Mouse (Mus musculus) lung, adult 2 months (tissue): ENCODE measurements around the gene BC004004.

Experiments used
- CTCF ChIP-seq: fragments of 200-500 bp; IDR thresholded peaks from 2 replicates; pipeline ENCODE4 v1.5.1; 2011; ENCODE audit warnings: mild to moderate bottlenecking, low read length, control low read depth; ENCODE audit not compliant: insufficient read depth
- POLR2A ChIP-seq: fragments of 200-500 bp; IDR thresholded peaks from 2 replicates; pipeline ENCODE4 v1.6.1; 2011; ENCODE audit warnings: low read depth, mild to moderate bottlenecking, control low read depth, low read length, borderline replicate concordance; ENCODE audit errors: extremely low read depth

DNA sequence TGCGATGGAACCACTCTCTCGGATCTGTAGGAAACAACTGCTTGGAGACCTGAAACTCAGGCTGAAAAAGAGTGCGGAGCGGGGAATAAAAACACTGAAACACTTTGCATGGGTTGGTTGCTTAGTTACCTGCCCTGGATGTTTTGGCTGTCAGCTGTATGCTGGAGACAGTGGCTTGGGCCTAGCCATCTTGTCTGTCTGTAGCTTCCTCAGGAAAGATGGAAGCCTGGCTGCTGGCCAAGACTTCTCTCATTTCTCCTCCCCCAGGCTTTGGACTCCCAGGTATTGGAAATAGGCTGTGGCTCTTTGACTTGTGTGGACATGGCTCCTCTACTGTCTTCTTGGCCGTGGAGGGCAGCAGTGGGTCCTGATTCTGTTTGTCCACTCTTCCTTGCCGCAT lies 32.8 kb downstream of the BC004004 start:
- no peak for TF ChIP-seq POLR2A
- no peak for TF ChIP-seq CTCF
